Mouse (Mus musculus): ENCODE measurements around the gene Ugt1a10. TPM values are rescaled to one million over a fixed set of nuclear protein-coding genes. Genes with fewer than 3 reads are reported as not detected.

Gene Ugt1a10
- polyA plus RNA-seq, 1 experiment: not detected

GRCm38 (mm10) chr1:88264237-88264868 is 209.2 kb downstream of the Ugt1a10 start:
- TF ChIP-seq POLR2A (IDR thresholded peaks at IDR 0.05; ENCODE audit: borderline replicate concordance, extremely low read depth, insufficient read depth, insufficient read length, poor library complexity, severe bottlenecking) (no peak), CTCF (IDR thresholded peaks at IDR 0.05; ENCODE audit: borderline replicate concordance, extremely low read depth, insufficient read depth, insufficient read length) (no peak)
- no peak for DNase-seq (ENCODE audit: low read depth)

- no peak for TF ChIP-seq POLR2A (IDR thresholded peaks at IDR 0.05; ENCODE audit: borderline replicate concordance, extremely low read depth, insufficient read depth, insufficient read length, poor library complexity, severe bottlenecking)
- TF ChIP-seq CTCF (IDR thresholded peaks at IDR 0.05; ENCODE audit: borderline replicate concordance, extremely low read depth, insufficient read depth, insufficient read length): no peak
- no peak for DNase-seq (ENCODE audit: low read depth)
Observed at GRCm38 (mm10) chr1:88264869-88265240, 209.7 kb downstream of the Ugt1a10 start.

GRCm38 (mm10) chr1:88266123-88266522 is 210.9 kb downstream of the Ugt1a10 start:
- DNase-seq (ENCODE audit: low read depth): no peak
- TF ChIP-seq POLR2A (IDR thresholded peaks at IDR 0.05; ENCODE audit: borderline replicate concordance, extremely low read depth, insufficient read depth, insufficient read length, poor library complexity, severe bottlenecking) (no peak), CTCF (IDR thresholded peaks at IDR 0.05; ENCODE audit: borderline replicate concordance, extremely low read depth, insufficient read depth, insufficient read length) (no peak)

GRCm38 (mm10) chr1:88267489-88267888 is 212.3 kb downstream of the Ugt1a10 start:
- no peak for DNase-seq (ENCODE audit: low read depth)
- TF ChIP-seq POLR2A (IDR thresholded peaks at IDR 0.05; ENCODE audit: borderline replicate concordance, extremely low read depth, insufficient read depth, insufficient read length, poor library complexity, severe bottlenecking) (no peak), CTCF (IDR thresholded peaks at IDR 0.05; ENCODE audit: borderline replicate concordance, extremely low read depth, insufficient read depth, insufficient read length) (no peak)

GRCm38 (mm10) chr1:88268070-88268469 is 212.9 kb downstream of the Ugt1a10 start:
- DNase-seq (ENCODE audit: low read depth): no peak
- TF ChIP-seq CTCF (IDR thresholded peaks at IDR 0.05; ENCODE audit: borderline replicate concordance, extremely low read depth, insufficient read depth, insufficient read length) (no peak), POLR2A (IDR thresholded peaks at IDR 0.05; ENCODE audit: borderline replicate concordance, extremely low read depth, insufficient read depth, insufficient read length, poor library complexity, severe bottlenecking) (no peak)

Other genes with a start within 250 kb of the Ugt1a10 start
- 52.9 and 54.6 TPM in 2 replicates for gene Dgkd, start 202.1 kb upstream of the Ugt1a10 start, polyA plus RNA-seq (2012; rRNA removed)
- gene Usp40, start 46.8 kb upstream of the Ugt1a10 start, polyA plus RNA-seq (2012; rRNA removed): 21.4 and 23.5 TPM in 2 replicates
- not detected in 2 replicates for gene Ugt1a9, start 15.4 kb downstream of the Ugt1a10 start, polyA plus RNA-seq (2012; rRNA removed)
- not detected in 2 replicates for gene Ugt1a8, start 32.4 kb downstream of the Ugt1a10 start, polyA plus RNA-seq (2012; rRNA removed)
- gene Ugt1a7c, start 39.7 kb downstream of the Ugt1a10 start, polyA plus RNA-seq (2012; rRNA removed): 0.72 and 0.81 TPM in 2 replicates
- 0.92 and 1.8 TPM in 2 replicates for gene Ugt1a6b, start 47.9 kb downstream of the Ugt1a10 start, polyA plus RNA-seq (2012; rRNA removed)
- 1.5 and 2.0 TPM in 2 replicates for gene Ugt1a6a, start 79.4 kb downstream of the Ugt1a10 start, polyA plus RNA-seq (2012; rRNA removed)
- 0.04 TPM in 1 of 2 replicates, not detected in the other for gene Ugt1a5, start 110.6 kb downstream of the Ugt1a10 start, polyA plus RNA-seq (2012; rRNA removed)
- 0.05 TPM in 1 of 2 replicates, not detected in the other for gene Ugt1a2, start 145.2 kb downstream of the Ugt1a10 start, polyA plus RNA-seq (2012; rRNA removed)
- 9.8 and 12.6 TPM in 2 replicates for gene Dnajb3, start 150.4 kb downstream of the Ugt1a10 start, polyA plus RNA-seq (2012; rRNA removed)
- 0.14 and 0.15 TPM in 2 replicates for gene Ugt1a1, start 156.6 kb downstream of the Ugt1a10 start, polyA plus RNA-seq (2012; rRNA removed)
- 0.04 and 0.14 TPM in 2 replicates for gene Mroh2a, start 171.6 kb downstream of the Ugt1a10 start, polyA plus RNA-seq (2012; rRNA removed)
- gene Hjurp, start 222.2 kb downstream of the Ugt1a10 start, polyA plus RNA-seq (2012; rRNA removed): 140 and 179 TPM in 2 replicates
- gene Trpm8, start 222.3 kb downstream of the Ugt1a10 start, polyA plus RNA-seq (2012; rRNA removed): 0.10 TPM in 2 replicates

All from brain, embryonic 14.5 days (tissue).